9 mouse cellular contexts compared by ENCODE assay signal in the genomic region with DNA sequence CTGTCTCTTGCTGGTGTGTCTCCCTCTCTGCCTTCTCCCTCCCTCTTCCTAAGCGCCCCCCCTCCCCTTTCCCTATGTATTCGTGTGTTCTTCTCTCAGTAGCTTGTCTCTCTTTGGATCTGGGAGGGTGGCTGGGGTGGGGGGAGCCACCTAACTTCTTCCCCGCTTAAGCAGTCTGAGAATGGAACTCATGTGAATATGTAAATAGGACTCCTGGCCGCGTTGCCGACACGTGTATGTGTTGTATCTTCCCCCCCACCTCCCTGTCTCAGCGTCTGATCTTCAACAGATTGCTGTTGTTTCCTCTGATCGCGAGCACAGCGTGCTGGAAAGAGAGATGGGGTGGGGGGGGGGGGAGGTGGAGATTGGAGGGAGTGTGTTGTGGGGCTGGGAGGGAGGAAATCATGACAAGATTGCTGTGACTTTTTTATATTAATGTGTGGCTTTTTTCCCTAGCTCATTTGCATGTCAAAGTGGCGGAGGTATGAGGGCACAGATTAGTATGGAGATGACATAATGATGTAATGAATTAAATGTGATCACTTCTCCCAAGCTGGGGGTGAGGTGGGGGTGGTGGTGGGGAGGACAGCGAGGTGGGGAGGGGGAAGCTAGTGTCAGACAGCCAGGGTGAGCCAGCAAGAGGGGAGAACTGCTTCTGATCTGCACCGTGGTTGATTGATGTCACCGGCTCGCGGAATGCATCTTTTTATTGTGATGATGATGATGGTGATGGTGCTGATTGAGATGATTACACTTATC. TPM values are rescaled to one million over a fixed set of nuclear protein-coding genes. Genes with fewer than 3 reads are reported as not detected.
DNase-seq lines count a peak whose midpoint lies in the region; ATAC-seq lines count a peak whose summit lies in the region.
"Had no signal": no experiment of that assay in that cellular context is flagged by ENCODE, and none has a peak within 500 bp of the region (broad histone marks: within the 10 kb centered on the region; RNA-seq: fewer than 3 reads in every experiment).

No protein-coding gene starts in this region.

- H3K9ac ChIP-seq in hindbrain, embryonic 11.5 days (ENCODE audit: low read depth, low read length): no peak overlapping the region
- peak overlapping the region; percentile 38; the same call in 1 of the 2 replicates for H3K9ac ChIP-seq in midbrain, embryonic 15.5 days

- WGBS in heart, embryonic 10.5 days: 2% methylated on average over 17 of the region's 17 CpGs
- 0% methylated on average over 17 of the region's 17 CpGs for WGBS in hindbrain, embryonic 11.5 days
- WGBS in midbrain, embryonic 15.5 days: under 1% methylated on average over 17 of the region's 17 CpGs

- DNase-seq in heart, embryonic 10.5 days (ENCODE audit: low spot score): no peak
- DNase-seq in heart, adult 9 months (ENCODE audit: low spot score in 2 of 2): no peak
- DNase-seq in ZHBTc4 (ENCODE audit: low read depth, low spot score): peak; percentile 37
- peak; percentile 56 for DNase-seq in hindbrain, embryonic 11.5 days (ENCODE audit: low spot score)
- DNase-seq in cerebellum, adult 8-10 months: no peak
- no peak for DNase-seq in gastrocnemius, adult 8-10 months (ENCODE audit: low spot score in 2 of 2)
- DNase-seq: lung, postnatal 4 days had no signal

- no peaks in the 10 kb centered on the region for H3K36me3 ChIP-seq in heart, embryonic 10.5 days
- no peaks in the 10 kb centered on the region for H3K36me3 ChIP-seq in hindbrain, embryonic 11.5 days (ENCODE audit: control insufficient read depth, insufficient read depth, low read length)
- no peaks in the 10 kb centered on the region for H3K36me3 ChIP-seq in midbrain, embryonic 15.5 days (replicated peaks)

- peak; percentile 75 for ATAC-seq in hindbrain, embryonic 11.5 days (ENCODE audit: low FRiP score)
- ATAC-seq in midbrain, embryonic 15.5 days (replicated peaks): peak; percentile 72
- ATAC-seq in granulocyte monocyte progenitor cell, adult 5-6 weeks (replicated peaks; ENCODE audit: poor library complexity, severe bottlenecking): no peak

- H3K4me1 ChIP-seq in heart, embryonic 10.5 days: peaks cover 29% of the 10 kb centered on the region
- peaks cover 7% of the 10 kb centered on the region; the same call in 1 of the 2 replicates for H3K4me1 ChIP-seq in hindbrain, embryonic 11.5 days (replicated peaks; ENCODE audit: control insufficient read depth, insufficient read depth, low read length)
- peaks cover 61% of the 10 kb centered on the region for H3K4me1 ChIP-seq in midbrain, embryonic 15.5 days

- H3K9me3 ChIP-seq in heart, embryonic 10.5 days: no peaks in the 10 kb centered on the region
- no peaks in the 10 kb centered on the region for H3K9me3 ChIP-seq in hindbrain, embryonic 11.5 days (ENCODE audit: control insufficient read depth, low read length)
- H3K9me3 ChIP-seq in midbrain, embryonic 15.5 days: no peaks in the 10 kb centered on the region

- H3K4me3 ChIP-seq in heart, embryonic 10.5 days: peak overlapping the region; percentile 53
- H3K4me3 ChIP-seq in hindbrain, embryonic 11.5 days (ENCODE audit: low read depth, low read length): peak overlapping the region; percentile 4; the same call in 1 of the 2 replicates
- H3K4me3 ChIP-seq in midbrain, embryonic 15.5 days: peak overlapping the region; percentile 32

- 0 out of 2 replicates have a peak overlapping the region, but pooled peaks have one; percentile 18 for H3K27ac ChIP-seq in heart, embryonic 10.5 days
- peak overlapping the region; percentile 81 for H3K27ac ChIP-seq in hindbrain, embryonic 11.5 days (ENCODE audit: low read depth, low read length)
- peak overlapping the region; percentile 89 for H3K27ac ChIP-seq in midbrain, embryonic 15.5 days

- peak overlapping the region; percentile 8 for H3K4me2 ChIP-seq in hindbrain, embryonic 11.5 days (replicated peaks; ENCODE audit: low read depth, low read length)
- peak overlapping the region; percentile 58 for H3K4me2 ChIP-seq in midbrain, embryonic 15.5 days

- H3K27me3 ChIP-seq in heart, embryonic 10.5 days (ENCODE audit: insufficient read depth, poor library complexity, severe bottlenecking): peaks cover 14% of the 10 kb centered on the region
- H3K27me3 ChIP-seq in hindbrain, embryonic 11.5 days (ENCODE audit: control insufficient read depth, insufficient read depth, low read length): peaks cover 4% of the 10 kb centered on the region
- H3K27me3 ChIP-seq in midbrain, embryonic 15.5 days (replicated peaks): no peaks in the 10 kb centered on the region

RNA-seq across cellular contexts. Expression of a gene that starts 0.5 kb away (rescaled TPM):
- polyA plus RNA-seq in heart, embryonic 10.5 days (2016; fragmentation: Nextera tagmentation; extraction: Ambion mirVana): 7.0 and 9.7 TPM in 2 replicates
- polyA plus RNA-seq in hindbrain, embryonic 11.5 days (2014; fragmentation: Nextera tagmentation; extraction: Ambion mirVana): 36.4 and 47.1 TPM in 2 replicates
- polyA plus RNA-seq in midbrain, embryonic 15.5 days (2015; fragmentation: Nextera tagmentation; extraction: Ambion mirVana): 59.0 and 60.2 TPM in 2 replicates
- 10 to 100 TPM; 20.0 to 21.5 (median 21.0) TPM for total RNA-seq in gastrocnemius, adult 8-10 months (2022)
- total RNA-seq in granulocyte monocyte progenitor cell, adult 5-6 weeks (2014; fragmentation: Nextera tagmentation): 0.41 and 0.88 TPM in 2 replicates
- total RNA-seq in granulocyte monocyte progenitor cell, adult 5-6 weeks (2017): 0.31 and 0.34 TPM in 2 replicates

Comparison
In these comparisons a context has a peak if more than half of its experiments do, and no peak if none do; other contexts are left out.
1. DNase-seq: peak in ZHBTc4 (single experiment) and hindbrain, embryonic 11.5 days (single experiment); none in heart, embryonic 10.5 days (single experiment), heart, adult 9 months (0 of 2), cerebellum, adult 8-10 months (single experiment) and gastrocnemius, adult 8-10 months (0 of 2).
2. H3K27ac ChIP-seq: peak in every context shown above with its lines; median percentile 89 in midbrain, embryonic 15.5 days; 81 in hindbrain, embryonic 11.5 days; 18 in heart, embryonic 10.5 days.
3. Peak in every context shown above with its lines, with median percentiles within 50 percentile points of each other: H3K4me3 ChIP-seq.